Mouse (Mus musculus) cerebellum, adult 18-20 months (tissue): ENCODE results near the gene Snx10.
"Not testable (repeated sequence)": the region's sequence is repeated elsewhere in the genome, so short reads cannot be mapped to it uniquely, and the experiment has no call there.

Experiments used
- DNase-seq, 2 experiments: peaks; one replicate each; pipeline ENCODE4 v3.0.0; 2021

Gene Snx10

GRCm38 (mm10) chr6:51523807-51524320 is at the start of gene Snx10:
Gene Snx10, plus strand, starts transcription at chr6:51523901.
- peak; percentile 67 to 74 for DNase-seq

DNA sequence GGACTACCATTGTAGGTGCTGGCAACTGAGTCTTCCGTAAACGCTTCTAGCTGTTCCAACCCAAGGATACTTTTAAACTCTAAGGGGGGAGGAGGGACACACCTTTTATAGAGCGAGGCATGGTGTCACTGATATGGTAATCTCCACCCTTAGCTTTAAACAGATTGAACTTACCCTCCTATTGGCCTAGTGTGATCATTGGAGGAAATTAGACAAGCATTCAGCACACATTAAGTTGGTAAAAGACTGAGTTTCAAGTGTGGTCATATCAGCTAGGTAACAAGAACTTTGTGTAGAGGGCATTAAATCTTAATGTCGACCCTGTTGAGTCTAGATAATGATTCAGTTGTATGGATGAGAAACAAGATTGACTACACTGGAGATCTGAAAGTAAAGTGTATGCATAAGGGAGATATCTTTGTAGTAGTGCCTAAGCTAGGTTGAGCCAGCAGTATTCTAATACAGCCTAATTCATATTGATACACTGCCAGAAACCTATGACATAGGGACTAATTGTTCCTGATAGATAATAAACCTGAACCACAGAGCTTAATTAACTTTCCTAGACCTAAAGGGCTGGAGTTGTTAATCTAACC is 44.5 kb upstream of the Snx10 start:
- no peak for DNase-seq

GRCm38 (mm10) chr6:51481548-51481947 is 42.2 kb upstream of the Snx10 start:
- no peak for DNase-seq

GRCm38 (mm10) chr6:51483861-51484260 is 39.8 kb upstream of the Snx10 start:
- DNase-seq: no peak

DNA sequence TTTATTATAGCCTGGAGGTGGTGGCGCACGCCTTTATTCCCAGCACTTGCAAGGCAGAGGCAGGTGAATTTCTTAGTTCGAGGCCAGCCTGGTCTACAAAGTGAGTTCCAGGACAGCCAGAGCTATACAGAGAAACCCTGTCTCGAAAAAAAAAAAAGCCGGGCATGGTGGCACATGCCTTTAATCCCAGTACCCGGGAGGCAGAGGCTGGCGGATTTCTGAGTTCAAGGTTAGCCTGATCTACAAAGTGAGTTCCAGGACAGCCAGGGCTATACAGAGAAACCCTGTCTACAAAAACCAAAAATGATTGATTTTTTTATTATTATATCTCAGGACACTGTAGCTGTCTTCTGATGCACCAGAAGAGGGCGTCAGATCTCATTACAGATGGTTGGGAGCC is 39.1 kb upstream of the Snx10 start:
- DNase-seq: not testable (repeated sequence)

DNA sequence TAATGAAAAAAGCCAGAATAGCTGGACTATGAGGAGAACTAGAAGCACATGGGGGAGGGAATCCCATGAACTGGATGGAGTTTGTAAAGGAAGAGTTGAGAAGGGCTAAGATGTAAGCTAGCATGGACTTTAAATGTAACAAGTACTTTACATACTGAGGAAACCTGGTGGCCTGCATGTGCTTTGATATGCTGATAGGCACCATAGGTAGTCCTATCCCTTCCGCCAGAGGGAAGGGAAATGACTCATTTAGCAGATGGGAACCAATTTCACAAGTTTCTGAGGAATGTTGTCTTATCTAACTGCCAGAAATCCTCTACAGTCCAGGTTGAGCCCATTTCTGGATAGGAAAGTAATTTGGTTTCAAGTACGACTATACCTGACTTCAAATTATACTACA is 38.1 kb upstream of the Snx10 start:
- no peak for DNase-seq

DNA sequence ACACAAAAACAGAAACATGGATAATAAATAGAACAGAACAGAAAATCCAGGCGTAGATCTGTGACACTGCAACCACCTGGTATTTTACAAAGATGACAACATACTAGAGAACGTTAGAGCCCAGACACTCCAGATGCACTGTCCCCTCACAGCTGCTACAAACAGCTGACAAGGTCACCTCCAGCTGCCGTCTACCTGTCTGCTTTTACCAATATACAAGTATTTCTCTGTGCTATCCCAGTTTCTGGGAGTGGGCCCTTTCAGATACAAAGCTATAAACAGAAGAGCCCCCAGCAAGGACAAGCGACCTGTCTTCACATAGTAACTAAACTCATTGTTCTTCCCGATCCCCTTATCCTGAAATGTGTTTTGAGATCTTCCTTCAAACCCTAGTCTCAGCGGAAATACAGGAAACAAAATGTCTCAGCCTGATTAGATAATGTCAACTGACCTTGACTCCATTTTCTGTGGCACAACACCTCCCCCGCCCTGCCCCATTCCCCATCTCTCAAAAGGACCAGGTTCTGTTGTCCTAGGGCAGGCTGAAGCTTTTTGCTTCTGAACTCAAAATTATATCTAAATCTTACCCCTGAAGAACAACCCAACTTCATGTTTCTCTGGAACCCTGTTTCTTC is 37.5 kb upstream of the Snx10 start:
- DNase-seq: no peak

DNA sequence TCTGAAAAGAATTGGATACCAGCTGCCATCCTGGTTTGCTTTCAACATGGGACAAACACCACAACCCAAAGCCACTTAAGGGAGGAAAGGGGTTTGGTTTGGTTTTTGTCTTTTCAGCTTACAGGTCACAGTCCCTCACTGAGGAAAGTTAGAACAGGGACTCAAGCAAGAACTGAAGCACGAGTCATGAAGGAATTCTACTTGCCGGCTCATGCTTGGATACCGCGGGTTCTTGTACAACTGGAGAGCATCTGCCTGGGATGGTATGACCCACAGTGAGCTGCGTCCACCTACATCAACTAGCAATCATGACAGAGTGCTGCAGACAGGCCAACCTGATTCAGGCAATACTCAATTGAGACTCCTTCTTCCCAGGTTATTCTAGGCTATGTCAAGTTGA is 37.0 kb upstream of the Snx10 start:
- DNase-seq: no peak

- peak; percentile 70 to 79 for DNase-seq
Measured at GRCm38 (mm10) chr6:51489787-51490186, 33.9 kb upstream of the Snx10 start.

GRCm38 (mm10) chr6:51497321-51498111 is 26.2 kb upstream of the Snx10 start:
- DNase-seq: no peak

DNA sequence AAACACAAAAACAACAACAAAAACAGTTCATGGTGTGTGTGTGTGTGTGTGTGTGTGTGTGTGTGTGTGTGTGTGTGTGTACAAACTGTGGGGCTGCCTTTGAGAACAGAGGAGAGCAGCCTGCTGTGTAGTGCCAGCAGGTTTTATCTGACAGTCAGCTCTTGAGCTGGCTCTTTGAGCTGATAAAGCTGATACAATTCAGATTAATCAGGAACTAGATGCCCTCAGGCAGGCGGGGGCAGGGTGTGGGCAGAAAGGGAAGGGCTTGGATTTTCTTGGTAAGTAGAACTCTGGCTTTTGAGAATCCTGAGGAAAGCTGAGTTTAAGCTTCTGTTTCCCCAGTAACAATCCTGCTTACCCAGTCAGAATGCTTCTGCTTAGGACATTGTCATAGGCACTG is 18.0 kb upstream of the Snx10 start:
- DNase-seq: no peak

GRCm38 (mm10) chr6:51507556-51507955 is 16.1 kb upstream of the Snx10 start:
- no peak for DNase-seq

GRCm38 (mm10) chr6:51508750-51509648 is 14.7 kb upstream of the Snx10 start:
- peak; percentile 78 to 85 for DNase-seq

- peak in 1 of 2 experiments; percentile 36 for DNase-seq
Measured at GRCm38 (mm10) chr6:51510094-51510493, 13.6 kb upstream of the Snx10 start.

DNA sequence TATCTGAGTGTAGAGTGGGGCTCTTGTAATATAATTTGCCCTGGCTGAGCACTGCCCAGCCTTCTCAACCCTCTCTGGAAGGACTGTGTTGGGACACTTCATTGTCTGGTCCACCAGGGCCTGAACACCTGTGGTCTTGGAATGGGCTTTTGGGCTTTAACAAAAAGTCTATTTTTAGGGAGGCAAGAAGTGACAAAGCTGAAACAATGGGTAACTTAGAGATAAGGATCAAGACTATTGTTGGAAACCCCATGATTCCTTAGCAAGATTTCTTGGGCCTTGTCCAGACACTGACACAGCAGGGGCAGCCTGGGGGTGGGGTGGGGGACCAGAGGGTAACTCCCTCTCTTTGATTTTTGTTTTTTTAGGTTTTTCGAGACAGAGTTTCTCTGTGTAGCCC is 12.8 kb upstream of the Snx10 start:
- DNase-seq: no peak

DNA sequence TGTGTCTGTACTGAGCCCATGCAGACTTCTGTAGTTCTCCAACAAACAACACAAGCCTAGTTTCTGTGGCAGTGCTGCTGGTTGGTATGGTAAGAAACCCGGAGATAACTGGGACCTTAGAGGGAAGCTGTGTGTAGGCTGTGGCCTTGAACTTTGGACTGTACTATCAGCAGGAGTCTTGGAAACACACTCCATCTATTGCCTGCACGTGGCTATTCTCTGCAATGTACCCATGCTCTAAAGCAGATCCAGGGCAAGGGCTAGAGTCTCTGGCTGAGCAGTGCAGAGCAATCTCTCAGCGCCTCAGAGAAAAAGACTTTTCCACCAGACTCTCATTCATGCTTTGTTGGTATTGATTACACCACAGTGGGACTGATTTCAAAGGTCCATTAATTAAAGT is 10.0 kb upstream of the Snx10 start:
- no peak for DNase-seq

- DNase-seq: no peak
Measured at GRCm38 (mm10) chr6:51514860-51515259, 8.8 kb upstream of the Snx10 start.

- peak; percentile 15 to 20 for DNase-seq
Measured at GRCm38 (mm10) chr6:51523310-51523709, 391 bp upstream of the Snx10 start.

- peak; percentile 36 to 38 for DNase-seq
Measured at GRCm38 (mm10) chr6:51524321-51524931, 725 bp downstream of the Snx10 start.

DNA sequence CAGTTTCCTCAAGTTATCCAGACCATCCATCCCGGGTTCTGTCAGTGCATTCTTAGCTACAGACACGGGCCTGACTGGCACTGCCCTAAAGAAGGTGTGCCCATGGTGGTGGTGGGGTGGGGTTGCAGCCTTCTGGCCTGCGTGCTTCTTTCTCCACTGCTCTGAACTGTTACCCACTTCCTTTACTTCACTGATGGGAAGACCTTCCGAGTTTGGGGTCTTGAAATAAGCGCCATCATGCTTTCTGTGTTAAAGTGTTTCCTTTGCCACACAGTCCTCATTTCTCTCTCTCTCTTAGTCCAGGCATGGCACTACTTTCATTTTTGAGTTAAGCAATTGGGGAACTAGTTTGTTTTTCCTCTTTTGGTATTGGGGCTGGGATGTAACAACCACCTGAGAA is 1.3 kb downstream of the Snx10 start:
- DNase-seq: peak; percentile 20 to 22

GRCm38 (mm10) chr6:51529457-51529856 is 5.8 kb downstream of the Snx10 start:
- DNase-seq: no peak

GRCm38 (mm10) chr6:51533467-51534200 is 9.9 kb downstream of the Snx10 start:
- no peak for DNase-seq
